Mouse (Mus musculus) kidney, adult 8-10 months (tissue): Measurements from ENCODE around the gene Gm17693.
"Not testable (repeated sequence)": the region's sequence is repeated elsewhere in the genome, so short reads cannot be mapped to it uniquely, and the experiment has no call there.

Experiments
- DNase-seq, 2 experiments: peaks; one replicate each; pipeline ENCODE4 v3.0.0; 2022

The Gm17693 gene

GRCm38 (mm10) chrX:125705144-125705543 is at the start of gene Gm17693:
Gene Gm17693, plus strand, starts transcription at chrX:125705444.
- DNase-seq, result not testable (repeated sequence)
